Mouse (Mus musculus): ENCODE data around the gene Gtpbp1. TPM values are rescaled to one million over a fixed set of nuclear protein-coding genes. Genes with fewer than 3 reads are reported as not detected.
A peak's percentile ranks its signal among the peaks of the same experiment; 100 is the strongest.

Gene Gtpbp1
- polyA plus RNA-seq, 1 experiment from 2014 or later: 54.3 TPM

GRCm38 (mm10) chr15:79747998-79748397 lies 57.4 kb downstream of the Gtpbp1 start:
- Histone ChIP-seq H3K4me1 (replicated peaks; ENCODE audit: control insufficient read depth, insufficient read depth, low read length) (no peaks in the 10 kb centered on the region; the same call in 1 of the 2 replicates), H3K4me2 (ENCODE audit: low read depth, low read length, severe bottlenecking) (no peak overlapping the region), H3K27ac (ENCODE audit: low read depth, low read length) (no peak overlapping the region), H3K36me3 (ENCODE audit: control insufficient read depth, insufficient read depth, low read length) (no peaks in the 10 kb centered on the region), H3K9ac (ENCODE audit: low read length) (no peak overlapping the region), H3K9me3 (ENCODE audit: control insufficient read depth, low read length) (no peaks in the 10 kb centered on the region), H3K4me3 (ENCODE audit: low read depth, low read length) (no peak overlapping the region), H3K27me3 (ENCODE audit: control insufficient read depth, insufficient read depth, low read length) (no peaks in the 10 kb centered on the region)
- ATAC-seq (replicated peaks; ENCODE audit: low FRiP score) (no peak), DNase-seq (ENCODE audit: low spot score) (peak; percentile 69)
- WGBS: 46% methylated on average over 11 of the region's 11 CpGs

GRCm38 (mm10) chr15:79749162-79749561 lies 58.5 kb downstream of the Gtpbp1 start:
- no peaks in the 10 kb centered on the region for H3K36me3 ChIP-seq (ENCODE audit: control insufficient read depth, insufficient read depth, low read length)
- H3K27me3 ChIP-seq (ENCODE audit: control insufficient read depth, insufficient read depth, low read length): no peaks in the 10 kb centered on the region
- H3K4me1 ChIP-seq (replicated peaks; ENCODE audit: control insufficient read depth, insufficient read depth, low read length): no peaks in the 10 kb centered on the region
- no peak overlapping the region for H3K4me3 ChIP-seq (ENCODE audit: low read depth, low read length)
- H3K9ac ChIP-seq (ENCODE audit: low read length): no peak overlapping the region
- no peak overlapping the region for H3K4me2 ChIP-seq (ENCODE audit: low read depth, low read length, severe bottlenecking)
- DNase-seq (ENCODE audit: low spot score) (no peak), ATAC-seq (replicated peaks; ENCODE audit: low FRiP score) (no peak)
- 93% methylated on average over 7 of the region's 7 CpGs for WGBS
- H3K27ac ChIP-seq (ENCODE audit: low read depth, low read length): no peak overlapping the region
- no peaks in the 10 kb centered on the region for H3K9me3 ChIP-seq (ENCODE audit: control insufficient read depth, low read length)

DNA sequence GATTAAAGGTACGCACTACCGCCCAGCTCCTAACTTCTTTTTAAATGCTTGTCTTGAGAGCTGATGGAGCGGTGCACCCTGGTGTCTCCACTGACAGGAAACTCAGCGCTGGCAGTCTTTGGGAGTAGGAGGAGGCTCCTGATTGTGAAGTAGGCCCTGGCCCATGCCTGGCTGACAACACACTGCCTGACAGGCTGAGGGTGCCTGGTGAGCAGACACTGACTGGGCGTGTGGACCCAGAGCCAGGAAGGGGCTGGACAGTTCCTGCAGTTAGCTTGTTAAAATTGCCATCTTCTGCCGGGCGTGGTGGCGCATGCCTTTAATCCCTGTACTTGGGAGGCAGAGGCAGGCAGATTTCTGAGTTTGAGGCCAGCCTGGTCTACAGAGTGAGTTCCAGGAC lies 59.6 kb downstream of the Gtpbp1 start:
- DNase-seq (ENCODE audit: low spot score): no peak
- no peak overlapping the region for H3K9ac ChIP-seq (ENCODE audit: low read length)
- WGBS: 90% methylated on average over 8 of the region's 8 CpGs
- no peaks in the 10 kb centered on the region for H3K9me3 ChIP-seq (ENCODE audit: control insufficient read depth, low read length)
- H3K27ac ChIP-seq (ENCODE audit: low read depth, low read length): no peak overlapping the region
- H3K4me2 ChIP-seq (ENCODE audit: low read depth, low read length, severe bottlenecking): no peak overlapping the region
- ATAC-seq (replicated peaks; ENCODE audit: low FRiP score): no peak
- no peaks in the 10 kb centered on the region for H3K4me1 ChIP-seq (replicated peaks; ENCODE audit: control insufficient read depth, insufficient read depth, low read length)
- no peak overlapping the region for H3K4me3 ChIP-seq (ENCODE audit: low read depth, low read length)
- H3K36me3 ChIP-seq (ENCODE audit: control insufficient read depth, insufficient read depth, low read length): no peaks in the 10 kb centered on the region
- no peaks in the 10 kb centered on the region for H3K27me3 ChIP-seq (ENCODE audit: control insufficient read depth, insufficient read depth, low read length)

DNA sequence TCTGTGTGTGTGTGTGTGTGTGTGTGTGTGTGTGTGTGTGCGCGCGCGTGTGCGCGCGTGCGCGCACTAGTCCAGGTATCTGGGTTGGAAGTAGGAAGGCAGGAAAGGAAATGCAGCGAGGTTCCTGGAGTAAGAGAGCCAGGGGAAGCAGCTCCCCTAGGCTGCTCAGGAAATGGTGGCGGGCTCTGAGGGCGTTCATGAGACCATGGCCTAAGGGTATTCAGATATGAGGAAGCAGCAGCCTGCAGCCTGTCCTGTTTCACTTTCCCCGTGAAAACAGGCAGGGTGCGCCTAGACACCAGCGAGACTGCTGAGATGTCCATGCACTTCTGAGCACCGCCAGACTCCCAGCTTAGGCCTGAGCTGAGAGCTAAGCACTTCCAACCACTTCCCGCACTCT lies 61.1 kb downstream of the Gtpbp1 start:
- DNase-seq (ENCODE audit: low spot score) (no peak), ATAC-seq (replicated peaks; ENCODE audit: low FRiP score) (no peak)
- Histone ChIP-seq H3K4me1 (replicated peaks; ENCODE audit: control insufficient read depth, insufficient read depth, low read length) (no peaks in the 10 kb centered on the region), H3K9ac (ENCODE audit: low read length) (no peak overlapping the region), H3K27me3 (ENCODE audit: control insufficient read depth, insufficient read depth, low read length) (no peaks in the 10 kb centered on the region), H3K4me3 (ENCODE audit: low read depth, low read length) (no peak overlapping the region), H3K4me2 (ENCODE audit: low read depth, low read length, severe bottlenecking) (no peak overlapping the region), H3K36me3 (ENCODE audit: control insufficient read depth, insufficient read depth, low read length) (no peaks in the 10 kb centered on the region), H3K9me3 (ENCODE audit: control insufficient read depth, low read length) (no peaks in the 10 kb centered on the region), H3K27ac (ENCODE audit: low read depth, low read length) (no peak overlapping the region)
- WGBS: 90% methylated on average over 17 of the region's 17 CpGs

- ATAC-seq (replicated peaks; ENCODE audit: low FRiP score) (peak; percentile 10; the same call in 1 of the 2 replicates), DNase-seq (ENCODE audit: low spot score) (peak; percentile 89)
- no peak overlapping the region for H3K4me2 ChIP-seq (ENCODE audit: low read depth, low read length, severe bottlenecking)
- H3K36me3 ChIP-seq (ENCODE audit: control insufficient read depth, insufficient read depth, low read length): no peaks in the 10 kb centered on the region
- H3K27ac ChIP-seq (ENCODE audit: low read depth, low read length): no peak overlapping the region
- WGBS: 21% methylated on average over 11 of the region's 11 CpGs
- no peak overlapping the region for H3K4me3 ChIP-seq (ENCODE audit: low read depth, low read length)
- no peaks in the 10 kb centered on the region for H3K27me3 ChIP-seq (ENCODE audit: control insufficient read depth, insufficient read depth, low read length)
- H3K9ac ChIP-seq (ENCODE audit: low read length): no peak overlapping the region
- no peaks in the 10 kb centered on the region for H3K9me3 ChIP-seq (ENCODE audit: control insufficient read depth, low read length)
- no peaks in the 10 kb centered on the region for H3K4me1 ChIP-seq (replicated peaks; ENCODE audit: control insufficient read depth, insufficient read depth, low read length)
Measured at GRCm38 (mm10) chr15:79752742-79753419, 62.2 kb downstream of the Gtpbp1 start.

GRCm38 (mm10) chr15:79753420-79753752 lies 62.7 kb downstream of the Gtpbp1 start:
- Histone ChIP-seq H3K9ac (ENCODE audit: low read length) (no peak overlapping the region), H3K27me3 (ENCODE audit: control insufficient read depth, insufficient read depth, low read length) (no peaks in the 10 kb centered on the region), H3K4me1 (replicated peaks; ENCODE audit: control insufficient read depth, insufficient read depth, low read length) (no peaks in the 10 kb centered on the region), H3K4me2 (ENCODE audit: low read depth, low read length, severe bottlenecking) (no peak overlapping the region), H3K36me3 (ENCODE audit: control insufficient read depth, insufficient read depth, low read length) (no peaks in the 10 kb centered on the region), H3K4me3 (ENCODE audit: low read depth, low read length) (no peak overlapping the region), H3K27ac (ENCODE audit: low read depth, low read length) (no peak overlapping the region), H3K9me3 (ENCODE audit: control insufficient read depth, low read length) (no peaks in the 10 kb centered on the region)
- 86% methylated on average over 3 of the region's 3 CpGs for WGBS
- DNase-seq (ENCODE audit: low spot score) (no peak), ATAC-seq (replicated peaks; ENCODE audit: low FRiP score) (peak; percentile 42; the same call in 1 of the 2 replicates)

- H3K36me3 ChIP-seq (ENCODE audit: control insufficient read depth, insufficient read depth, low read length): no peaks in the 10 kb centered on the region
- H3K9ac ChIP-seq (ENCODE audit: low read length): no peak overlapping the region
- no peaks in the 10 kb centered on the region for H3K4me1 ChIP-seq (replicated peaks; ENCODE audit: control insufficient read depth, insufficient read depth, low read length)
- H3K4me2 ChIP-seq (ENCODE audit: low read depth, low read length, severe bottlenecking): no peak overlapping the region
- no peak overlapping the region for H3K4me3 ChIP-seq (ENCODE audit: low read depth, low read length)
- H3K27ac ChIP-seq (ENCODE audit: low read depth, low read length): no peak overlapping the region
- DNase-seq (ENCODE audit: low spot score) (no peak), ATAC-seq (replicated peaks; ENCODE audit: low FRiP score) (no peak)
- no peaks in the 10 kb centered on the region for H3K27me3 ChIP-seq (ENCODE audit: control insufficient read depth, insufficient read depth, low read length)
- H3K9me3 ChIP-seq (ENCODE audit: control insufficient read depth, low read length): no peaks in the 10 kb centered on the region
- WGBS: 59% methylated on average over 4 of the region's 4 CpGs
Measured at GRCm38 (mm10) chr15:79753873-79754272, 63.2 kb downstream of the Gtpbp1 start.

DNA sequence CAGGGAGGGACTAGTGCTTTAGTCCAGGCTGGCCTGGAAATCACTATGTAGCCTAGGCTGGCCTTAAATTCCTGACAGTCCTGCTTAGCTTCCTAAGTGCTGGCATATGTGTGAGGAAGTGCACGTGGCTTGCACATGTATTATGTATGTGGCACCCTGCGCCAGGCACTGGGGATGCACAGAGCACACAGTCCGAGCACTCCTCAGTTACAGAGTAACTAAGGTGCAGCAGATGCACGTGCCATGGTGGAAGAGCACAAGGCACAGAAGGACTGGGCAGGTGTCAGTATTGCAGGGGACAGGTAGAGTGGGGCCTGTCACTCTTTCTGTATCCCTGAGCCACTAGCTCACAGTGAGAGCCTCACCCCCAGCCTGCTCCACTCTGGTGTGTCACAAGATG lies 64.5 kb downstream of the Gtpbp1 start:
- no peaks in the 10 kb centered on the region for H3K9me3 ChIP-seq (ENCODE audit: control insufficient read depth, low read length)
- no peaks in the 10 kb centered on the region for H3K27me3 ChIP-seq (ENCODE audit: control insufficient read depth, insufficient read depth, low read length)
- H3K4me1 ChIP-seq (replicated peaks; ENCODE audit: control insufficient read depth, insufficient read depth, low read length): no peaks in the 10 kb centered on the region
- no peak overlapping the region for H3K4me3 ChIP-seq (ENCODE audit: low read depth, low read length)
- H3K27ac ChIP-seq (ENCODE audit: low read depth, low read length): no peak overlapping the region
- H3K36me3 ChIP-seq (ENCODE audit: control insufficient read depth, insufficient read depth, low read length): no peaks in the 10 kb centered on the region
- ATAC-seq (replicated peaks; ENCODE audit: low FRiP score) (no peak), DNase-seq (ENCODE audit: low spot score) (no peak)
- no peak overlapping the region for H3K9ac ChIP-seq (ENCODE audit: low read length)
- WGBS: 86% methylated on average over 4 of the region's 4 CpGs
- H3K4me2 ChIP-seq (ENCODE audit: low read depth, low read length, severe bottlenecking): no peak overlapping the region

DNA sequence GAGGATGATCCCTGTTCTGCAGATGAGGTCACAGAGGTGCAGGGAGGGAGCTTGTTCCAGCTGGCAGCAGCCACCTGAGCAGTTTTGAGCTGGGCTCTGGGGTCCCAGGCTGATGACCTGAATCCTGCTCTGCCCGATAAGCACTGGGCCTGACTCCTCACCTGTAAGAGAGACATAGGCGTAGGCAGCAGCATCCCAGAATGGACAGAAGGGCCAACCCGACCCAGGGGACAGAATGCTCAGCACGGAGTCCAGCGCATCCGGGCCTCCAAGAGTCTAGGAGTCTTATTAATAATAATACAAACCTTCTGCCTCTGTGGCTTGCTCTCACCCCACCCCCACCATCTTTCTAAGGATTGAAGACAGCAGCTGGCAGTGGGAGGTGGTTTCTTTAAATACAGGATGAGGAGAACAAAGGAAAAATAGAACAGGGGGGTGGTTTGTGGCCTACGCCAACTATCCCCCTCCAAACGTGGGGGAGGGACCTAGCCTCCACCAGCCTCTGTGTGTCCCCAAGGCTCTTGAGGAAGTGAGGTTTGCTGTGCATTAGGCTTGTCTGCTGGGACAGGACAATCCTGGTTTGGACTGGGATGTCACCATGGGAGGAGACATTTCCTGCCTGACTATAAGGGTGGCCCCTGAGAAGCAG lies 65.5 kb downstream of the Gtpbp1 start:
- 78% methylated on average over 8 of the region's 8 CpGs for WGBS
- no peak for ATAC-seq (replicated peaks; ENCODE audit: low FRiP score)
- Histone ChIP-seq H3K9me3 (ENCODE audit: control insufficient read depth, low read length) (no peaks in the 10 kb centered on the region), H3K27ac (ENCODE audit: low read depth, low read length) (no peak overlapping the region), H3K4me2 (ENCODE audit: low read depth, low read length, severe bottlenecking) (no peak overlapping the region), H3K27me3 (ENCODE audit: control insufficient read depth, insufficient read depth, low read length) (no peaks in the 10 kb centered on the region), H3K4me3 (ENCODE audit: low read depth, low read length) (no peak overlapping the region), H3K4me1 (replicated peaks; ENCODE audit: control insufficient read depth, insufficient read depth, low read length) (no peaks in the 10 kb centered on the region), H3K9ac (ENCODE audit: low read length) (no peak overlapping the region), H3K36me3 (ENCODE audit: control insufficient read depth, insufficient read depth, low read length) (no peaks in the 10 kb centered on the region)
- no peak for DNase-seq (ENCODE audit: low spot score)
